Mouse (Mus musculus): ENCODE data around the gene Pacsin1. TPM values are rescaled to one million over a fixed set of nuclear protein-coding genes. Genes with fewer than 3 reads are reported as not detected.

The Pacsin1 gene
- polyA plus RNA-seq, 1 experiment from 2014 or later: 1.4 TPM

GRCm38 (mm10) chr17:27623360-27624326 lies 31.7 kb upstream of the Pacsin1 start, which contains the start of gene Nudt3:
Nudt3 (minus strand) TSS chr17:27623495.
- H3K4me2 ChIP-seq (replicated peaks; ENCODE audit: low read depth): peak within 1 kb of the TSS; percentile 78
- peaks cover 3% of the 10 kb centered on the region; the same call in 1 of the 2 replicates for H3K4me1 ChIP-seq (replicated peaks; ENCODE audit: control insufficient read depth, insufficient read depth)
- DNase-seq (ENCODE audit: low spot score) (peak; percentile 90), ATAC-seq (ENCODE audit: low FRiP score, low TSS enrichment) (peak; percentile 93)
- H3K4me3 ChIP-seq (ENCODE audit: low read depth, low read length): peak within 1 kb of the TSS; percentile 95
- no peaks in the 10 kb centered on the region for H3K27me3 ChIP-seq (ENCODE audit: control insufficient read depth, insufficient read depth, low read length)
- no peaks in the 10 kb centered on the region for H3K36me3 ChIP-seq (ENCODE audit: control insufficient read depth, insufficient read depth, low read length)
- H3K9ac ChIP-seq (ENCODE audit: low read length): peak within 1 kb of the TSS; percentile 96
- TF ChIP-seq EP300 (optimal IDR thresholded peaks at IDR 0.05) (no peak), CTCF (IDR thresholded peaks at IDR 0.05; ENCODE audit: low read depth) (peak; percentile 16; the same call in 1 of the 2 replicates)
- H3K27ac ChIP-seq (replicated peaks): peak within 1 kb of the TSS; percentile 93
- no peaks in the 10 kb centered on the region for H3K9me3 ChIP-seq (ENCODE audit: control insufficient read depth, low read length)
- 5% methylated on average over 80 of the region's 91 CpGs for WGBS

- Histone ChIP-seq H3K4me1 (replicated peaks; ENCODE audit: control insufficient read depth, insufficient read depth) (peaks cover 3% of the 10 kb centered on the region; the same call in 1 of the 2 replicates), H3K36me3 (ENCODE audit: control insufficient read depth, insufficient read depth, low read length) (peaks cover 4% of the 10 kb centered on the region; the same call in 1 of the 2 replicates), H3K4me3 (ENCODE audit: low read depth, low read length) (no peak overlapping the region), H3K27me3 (ENCODE audit: control insufficient read depth, insufficient read depth, low read length) (no peaks in the 10 kb centered on the region), H3K9ac (ENCODE audit: low read length) (no peak overlapping the region), H3K27ac (replicated peaks) (no peak overlapping the region), H3K4me2 (replicated peaks; ENCODE audit: low read depth) (no peak overlapping the region), H3K9me3 (ENCODE audit: control insufficient read depth, low read length) (no peaks in the 10 kb centered on the region)
- TF ChIP-seq CTCF (IDR thresholded peaks at IDR 0.05; ENCODE audit: low read depth) (no peak), EP300 (optimal IDR thresholded peaks at IDR 0.05) (no peak)
- no peak for ATAC-seq (ENCODE audit: low FRiP score, low TSS enrichment)
- 32% methylated on average over 7 of the region's 7 CpGs for WGBS
- no peak for DNase-seq (ENCODE audit: low spot score)
Measured at GRCm38 (mm10) chr17:27625455-27626251, 29.7 kb upstream of the Pacsin1 start.

- Histone ChIP-seq H3K9ac (ENCODE audit: low read length) (no peak overlapping the region; the same call in 1 of the 2 replicates), H3K27ac (replicated peaks) (no peak overlapping the region), H3K36me3 (ENCODE audit: control insufficient read depth, insufficient read depth, low read length) (peaks cover 12% of the 10 kb centered on the region), H3K4me1 (replicated peaks; ENCODE audit: control insufficient read depth, insufficient read depth) (no peaks in the 10 kb centered on the region), H3K4me3 (ENCODE audit: low read depth, low read length) (no peak overlapping the region), H3K4me2 (replicated peaks; ENCODE audit: low read depth) (no peak overlapping the region), H3K9me3 (ENCODE audit: control insufficient read depth, low read length) (no peaks in the 10 kb centered on the region), H3K27me3 (ENCODE audit: control insufficient read depth, insufficient read depth, low read length) (no peaks in the 10 kb centered on the region)
- ATAC-seq (ENCODE audit: low FRiP score, low TSS enrichment) (no peak), DNase-seq (ENCODE audit: low spot score) (no peak)
- TF ChIP-seq EP300 (optimal IDR thresholded peaks at IDR 0.05) (no peak), CTCF (IDR thresholded peaks at IDR 0.05; ENCODE audit: low read depth) (no peak)
- WGBS: 40% methylated on average over 5 of the region's 5 CpGs
Measured at GRCm38 (mm10) chr17:27626681-27627080, 28.6 kb upstream of the Pacsin1 start.

- WGBS: 40% methylated on average over 5 of the region's 5 CpGs
- Histone ChIP-seq H3K9ac (ENCODE audit: low read length) (no peak overlapping the region), H3K27me3 (ENCODE audit: control insufficient read depth, insufficient read depth, low read length) (no peaks in the 10 kb centered on the region), H3K4me2 (replicated peaks; ENCODE audit: low read depth) (no peak overlapping the region), H3K36me3 (ENCODE audit: control insufficient read depth, insufficient read depth, low read length) (peaks cover 19% of the 10 kb centered on the region), H3K4me3 (ENCODE audit: low read depth, low read length) (no peak overlapping the region), H3K27ac (replicated peaks) (no peak overlapping the region), H3K4me1 (replicated peaks; ENCODE audit: control insufficient read depth, insufficient read depth) (no peaks in the 10 kb centered on the region), H3K9me3 (ENCODE audit: control insufficient read depth, low read length) (no peaks in the 10 kb centered on the region)
- TF ChIP-seq CTCF (IDR thresholded peaks at IDR 0.05; ENCODE audit: low read depth) (peak; percentile 53), EP300 (optimal IDR thresholded peaks at IDR 0.05) (no peak)
- no peak for ATAC-seq (ENCODE audit: low FRiP score, low TSS enrichment)
- no peak for DNase-seq (ENCODE audit: low spot score)
Measured at GRCm38 (mm10) chr17:27627451-27627850, 27.9 kb upstream of the Pacsin1 start.

- no peak for DNase-seq (ENCODE audit: low spot score)
- ATAC-seq (ENCODE audit: low FRiP score, low TSS enrichment): no peak
- H3K4me1 ChIP-seq (replicated peaks; ENCODE audit: control insufficient read depth, insufficient read depth): 0 out of 2 replicates have a peak, but pooled peaks cover 1% of the 10 kb centered on the region
- H3K4me2 ChIP-seq (replicated peaks; ENCODE audit: low read depth): no peak overlapping the region
- 83% methylated on average over 8 of the region's 8 CpGs for WGBS
- H3K4me3 ChIP-seq (ENCODE audit: low read depth, low read length): no peak overlapping the region
- H3K9me3 ChIP-seq (ENCODE audit: control insufficient read depth, low read length): no peaks in the 10 kb centered on the region
- H3K9ac ChIP-seq (ENCODE audit: low read length): no peak overlapping the region
- H3K36me3 ChIP-seq (ENCODE audit: control insufficient read depth, insufficient read depth, low read length): peaks cover 19% of the 10 kb centered on the region
- no peak for TF ChIP-seq EP300 (optimal IDR thresholded peaks at IDR 0.05)
- TF ChIP-seq CTCF (IDR thresholded peaks at IDR 0.05; ENCODE audit: low read depth): no peak
- no peak overlapping the region for H3K27ac ChIP-seq (replicated peaks)
- no peaks in the 10 kb centered on the region for H3K27me3 ChIP-seq (ENCODE audit: control insufficient read depth, insufficient read depth, low read length)
Measured at GRCm38 (mm10) chr17:27628376-27628775, 26.9 kb upstream of the Pacsin1 start.

Measured in stomach, postnatal 0 days (tissue).